Mouse (Mus musculus) stomach, embryonic 16.5 days (tissue): ENCODE results near the gene Ripk4. TPM values are rescaled to one million over a fixed set of nuclear protein-coding genes. Genes with fewer than 3 reads are reported as not detected.

ENCODE experiments used
- ATAC-seq: fragments of 200-750 bp; cut with Nextera tagmentation; 2 replicates; pipeline ENCODE4 v1.8.0; 2017; ENCODE audit warnings: moderate number of reproducible peaks, moderate TSS enrichment; ENCODE audit not compliant: insufficient read depth, low FRiP score
- H3K27ac ChIP-seq: fragments of 300-500 bp; sonication (generic); 2 replicates; pipeline ENCODE4 v1.5.1; 2014; ENCODE audit warnings: low read length
- H3K27me3 ChIP-seq: fragments of 300-500 bp; sonication (generic); 2 replicates; pipeline ENCODE4 v1.6.1; 2014; ENCODE audit warnings: low read length, control low read depth, mixed read lengths; ENCODE audit not compliant: control insufficient read depth, insufficient read depth
- H3K36me3 ChIP-seq: fragments of 300-500 bp; sonication (generic); 2 replicates; pipeline ENCODE4 v1.6.1; 2014; ENCODE audit warnings: low read length; ENCODE audit not compliant: control insufficient read depth, insufficient read depth
- H3K4me1 ChIP-seq: fragments of 300-500 bp; sonication (generic); 2 replicates; pipeline ENCODE4 v1.6.1; 2014; ENCODE audit warnings: low read length, control low read depth, mixed read lengths; ENCODE audit not compliant: control insufficient read depth, insufficient read depth
- H3K4me2 ChIP-seq: fragments of 300-500 bp; sonication (generic); 2 replicates; pipeline ENCODE4 v1.6.1; 2014; ENCODE audit warnings: low read depth, low read length, mixed read lengths
- H3K4me3 ChIP-seq: fragments of 300-500 bp; sonication (generic); replicated peaks from 2 replicates; pipeline ENCODE4 v1.5.1; 2014; ENCODE audit warnings: mild to moderate bottlenecking, low read length
- H3K9ac ChIP-seq: fragments of 300-500 bp; sonication (generic); 2 replicates; pipeline ENCODE4 v1.6.1; 2014; ENCODE audit warnings: low read length
- H3K9me3 ChIP-seq: fragments of 300-500 bp; sonication (generic); replicated peaks from 2 replicates; pipeline ENCODE4 v1.6.1; 2016; ENCODE audit warnings: low read length, control low read depth; ENCODE audit not compliant: control insufficient read depth
- WGBS: fragments of 180-500 bp; shearing (Covaris S2); extraction: QIAGEN DNeasy Blood & Tissue Kit; methylation state at CpG from one replicate; pipeline ENCODE4 v1.1.7; 2014; 5-methylcytosine and 5-hydroxymethylcytosine counted together
- polyA plus RNA-seq: library from polyadenylated mRNA; unstranded; fragments of >200 nt; fragmentation: Nextera tagmentation; extraction: Ambion mirVana; gene quantifications from 2 replicates; pipeline ENCODE4 v1.2.1, GENCODE M21; 2015

Gene Ripk4
- polyA plus RNA-seq, 1 experiment from 2014 or later: 31.2 TPM

GRCm38 (mm10) chr16:97719392-97719983 is 44.1 kb downstream of the Ripk4 start:
- Histone ChIP-seq H3K4me2 (no peak overlapping the region), H3K36me3 (no peaks in the 10 kb centered on the region), H3K27ac (peak overlapping the region; percentile 28; the same call in 1 of the 2 replicates), H3K27me3 (no peaks in the 10 kb centered on the region), H3K9ac (no peak overlapping the region), H3K4me3 (no peak overlapping the region), H3K4me1 (no peaks in the 10 kb centered on the region), H3K9me3 (no peaks in the 10 kb centered on the region)
- ATAC-seq: no peak

GRCm38 (mm10) chr16:97716567-97716966 is 47.0 kb downstream of the Ripk4 start:
- 65% methylated on average over 6 of the region's 6 CpGs for WGBS
- H3K4me1 ChIP-seq: no peaks in the 10 kb centered on the region
- no peak for ATAC-seq
- 0 out of 2 replicates have a peak overlapping the region, but pooled peaks have one; percentile 17 for H3K27ac ChIP-seq
- no peak overlapping the region for H3K4me2 ChIP-seq
- H3K9ac ChIP-seq: no peak overlapping the region
- H3K36me3 ChIP-seq: no peaks in the 10 kb centered on the region
- H3K4me3 ChIP-seq: no peak overlapping the region
- no peaks in the 10 kb centered on the region for H3K9me3 ChIP-seq
- no peaks in the 10 kb centered on the region for H3K27me3 ChIP-seq

GRCm38 (mm10) chr16:97712129-97712528 is 51.5 kb downstream of the Ripk4 start:
- H3K4me1 ChIP-seq: no peaks in the 10 kb centered on the region
- H3K27me3 ChIP-seq: no peaks in the 10 kb centered on the region
- no peak overlapping the region for H3K27ac ChIP-seq
- H3K36me3 ChIP-seq: no peaks in the 10 kb centered on the region
- H3K4me2 ChIP-seq: no peak overlapping the region
- ATAC-seq: no peak
- H3K9me3 ChIP-seq: no peaks in the 10 kb centered on the region
- H3K4me3 ChIP-seq: no peak overlapping the region
- no peak overlapping the region for H3K9ac ChIP-seq

- Histone ChIP-seq H3K9me3 (no peaks in the 10 kb centered on the region), H3K4me3 (no peak overlapping the region), H3K9ac (no peak overlapping the region), H3K27ac (no peak overlapping the region), H3K36me3 (no peaks in the 10 kb centered on the region), H3K4me2 (no peak overlapping the region), H3K27me3 (no peaks in the 10 kb centered on the region), H3K4me1 (no peaks in the 10 kb centered on the region)
- 51% methylated on average over 1 of the region's 1 CpGs for WGBS
- ATAC-seq: no peak
Observed at GRCm38 (mm10) chr16:97701871-97702270, 61.7 kb downstream of the Ripk4 start.

GRCm38 (mm10) chr16:97697769-97698168 is 65.8 kb downstream of the Ripk4 start:
- ATAC-seq: peak; percentile 80
- Histone ChIP-seq H3K36me3 (no peaks in the 10 kb centered on the region), H3K27me3 (no peaks in the 10 kb centered on the region), H3K4me1 (no peaks in the 10 kb centered on the region), H3K27ac (no peak overlapping the region), H3K4me2 (no peak overlapping the region), H3K9ac (no peak overlapping the region), H3K4me3 (no peak overlapping the region), H3K9me3 (no peaks in the 10 kb centered on the region)
- WGBS: 4% methylated on average over 1 of the region's 1 CpGs

GRCm38 (mm10) chr16:97695709-97696108 is 67.9 kb downstream of the Ripk4 start:
- no peak overlapping the region for H3K4me2 ChIP-seq
- H3K4me3 ChIP-seq: no peak overlapping the region
- no peak overlapping the region for H3K9ac ChIP-seq
- H3K36me3 ChIP-seq: no peaks in the 10 kb centered on the region
- no peaks in the 10 kb centered on the region for H3K4me1 ChIP-seq
- ATAC-seq: no peak
- H3K27me3 ChIP-seq: no peaks in the 10 kb centered on the region
- H3K9me3 ChIP-seq: no peaks in the 10 kb centered on the region
- WGBS: 77% methylated on average over 4 of the region's 4 CpGs
- no peak overlapping the region for H3K27ac ChIP-seq

Other genes with a start within 250 kb of the Ripk4 start
- 5.9 and 9.3 TPM in 2 replicates for gene Fam3b, start 249.0 kb downstream of the Ripk4 start, polyA plus RNA-seq
- gene Tmprss2, start 152.6 kb downstream of the Ripk4 start, polyA plus RNA-seq: 47.3 and 57.5 TPM in 2 replicates
- 10.0 and 10.4 TPM in 2 replicates for gene Prdm15, start 88.1 kb upstream of the Ripk4 start, polyA plus RNA-seq
- gene C2cd2, start 198.8 kb upstream of the Ripk4 start, polyA plus RNA-seq: 13.4 and 13.9 TPM in 2 replicates
- 13.0 and 13.2 TPM in 2 replicates for gene Zbtb21, start 198.8 kb upstream of the Ripk4 start, polyA plus RNA-seq
- 25.5 and 31.2 TPM in 2 replicates for gene B230307C23Rik, start 233.5 kb upstream of the Ripk4 start, polyA plus RNA-seq